Mouse (Mus musculus): ENCODE results near the gene Adat1.

The Adat1 gene

GRCm38 (mm10) chr8:111967246-111967870 lies 24.7 kb downstream of the Adat1 start:
- DNase-seq (ENCODE audit: low spot score), result no peak

GRCm38 (mm10) chr8:111964849-111965561 lies 27.1 kb downstream of the Adat1 start:
- no peak for DNase-seq (ENCODE audit: low spot score)

DNA sequence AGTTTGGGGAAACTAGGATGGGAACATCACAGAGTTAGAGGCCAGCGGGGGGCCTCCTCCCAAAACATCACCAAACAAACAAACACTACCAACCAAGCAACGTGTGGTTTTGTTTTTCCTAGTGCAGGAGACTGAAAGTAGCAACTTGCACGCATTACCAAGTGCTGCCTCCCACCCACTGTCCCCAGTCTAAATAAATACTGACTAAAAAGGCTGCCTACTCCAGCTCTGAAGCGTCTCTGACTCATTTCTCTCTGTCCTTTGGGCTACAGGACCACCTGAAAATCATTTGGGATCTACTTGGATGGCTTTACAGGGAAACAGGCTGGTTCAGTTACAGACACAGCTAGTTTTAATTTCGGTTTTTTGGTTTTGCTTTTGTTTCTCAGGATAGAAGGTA lies 27.8 kb downstream of the Adat1 start:
- no peak for DNase-seq (ENCODE audit: low spot score)

DNA sequence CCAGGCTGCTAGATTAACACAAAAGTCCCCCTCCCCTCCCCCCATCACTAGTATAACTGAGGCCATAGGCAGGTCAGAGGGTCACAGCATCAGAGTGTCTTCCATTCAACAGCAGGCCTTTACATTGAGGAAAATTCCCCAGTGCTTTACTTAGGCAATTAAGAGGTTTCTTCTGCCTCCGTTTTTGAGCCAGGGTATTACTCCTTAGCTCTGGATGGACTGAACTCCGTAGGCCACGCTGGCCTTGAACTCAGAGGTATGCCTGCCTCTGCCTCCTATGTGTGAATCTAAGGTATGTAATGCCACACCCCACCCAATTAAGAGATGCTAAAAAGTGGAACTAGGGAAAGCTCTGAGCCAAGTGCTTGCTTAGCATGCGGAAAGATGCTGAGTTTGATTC lies 28.6 kb downstream of the Adat1 start:
- no peak for DNase-seq (ENCODE audit: low spot score)

GRCm38 (mm10) chr8:111963091-111963490 lies 29.0 kb downstream of the Adat1 start:
- DNase-seq (ENCODE audit: low spot score), result no peak

DNA sequence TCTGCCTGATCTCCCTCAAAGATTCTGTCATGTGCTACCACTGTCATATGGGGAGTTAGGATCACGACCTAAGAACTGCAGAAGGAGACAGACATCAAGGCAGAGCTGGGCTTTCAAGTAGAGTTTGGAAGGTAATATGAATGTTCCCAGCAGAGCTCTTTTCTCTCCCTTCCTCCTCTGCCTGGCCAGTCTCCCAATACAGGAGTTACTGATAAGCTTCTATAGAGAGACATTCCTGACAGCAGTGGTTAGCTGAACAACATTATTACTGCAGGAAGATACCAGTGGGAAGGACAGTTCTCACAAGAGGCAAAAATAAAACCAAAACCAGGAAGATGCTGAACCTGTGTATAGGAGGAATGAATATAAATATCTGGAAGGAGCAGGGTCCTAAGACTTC lies 29.5 kb downstream of the Adat1 start:
- no peak for DNase-seq (ENCODE audit: low spot score)

- DNase-seq (ENCODE audit: low spot score), result no peak
Observed at GRCm38 (mm10) chr8:111961330-111961729, 30.8 kb downstream of the Adat1 start.

GRCm38 (mm10) chr8:111960591-111961321 lies 31.3 kb downstream of the Adat1 start:
- no peak for DNase-seq (ENCODE audit: low spot score)

GRCm38 (mm10) chr8:111957231-111957630 lies 34.9 kb downstream of the Adat1 start:
- DNase-seq (ENCODE audit: low spot score), result no peak

DNA sequence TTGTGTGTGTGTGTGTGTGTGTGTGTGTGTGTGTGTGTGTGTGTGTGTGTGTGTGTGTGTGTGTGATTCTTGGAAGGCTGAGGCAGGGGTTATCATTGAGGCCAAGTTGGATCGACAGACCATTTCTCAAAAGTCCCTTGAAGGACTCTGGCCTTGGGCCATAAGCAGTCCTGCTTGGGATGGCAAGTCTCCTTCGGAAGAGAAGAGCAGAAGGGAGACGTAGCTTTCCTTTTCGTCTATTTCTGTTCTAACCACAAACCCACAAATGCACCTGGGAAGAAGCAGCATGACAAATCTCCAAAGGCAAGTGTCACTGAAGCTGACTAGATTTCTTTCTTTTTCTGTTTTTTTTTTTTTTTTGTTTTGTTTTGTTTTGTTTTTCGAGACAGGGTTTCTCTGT lies 36.2 kb downstream of the Adat1 start:
- no peak for DNase-seq (ENCODE audit: low spot score)

DNA sequence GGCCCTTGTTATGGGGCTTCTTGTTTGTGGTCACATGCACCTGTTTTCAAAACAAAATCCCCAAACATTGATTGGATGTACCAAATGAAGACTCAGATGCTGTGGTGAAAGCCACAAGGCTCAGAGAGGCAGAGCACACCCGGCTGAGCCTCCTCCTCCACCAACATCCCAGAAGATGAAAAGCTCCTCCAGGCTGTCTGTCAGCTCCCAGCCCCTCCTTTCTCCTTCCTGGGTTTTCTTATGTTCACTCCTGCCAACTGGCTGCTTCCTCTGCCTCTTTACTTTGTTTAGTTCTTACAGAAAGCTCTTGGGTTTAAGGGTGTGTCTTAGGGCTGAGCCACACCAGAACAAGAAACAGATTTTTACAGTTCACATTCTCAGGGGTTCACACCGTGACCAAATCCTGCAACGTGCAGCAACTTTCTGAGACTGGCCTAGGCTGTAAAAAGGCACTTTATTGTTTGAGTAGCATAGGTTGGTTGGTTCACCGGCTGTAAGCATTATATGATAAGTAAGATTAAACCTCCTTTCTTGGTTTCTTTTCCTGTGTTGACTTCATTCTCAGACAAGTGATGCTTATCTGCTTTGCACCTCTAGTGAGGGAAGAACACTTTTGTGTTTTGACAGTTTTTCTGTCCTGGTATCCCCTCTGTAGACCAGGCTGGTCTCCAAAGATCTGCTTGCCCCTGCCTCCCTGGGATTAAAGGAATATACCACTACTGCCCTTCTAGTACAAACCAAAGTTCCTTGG lies 37.1 kb downstream of the Adat1 start:
- DNase-seq (ENCODE audit: low spot score), result no peak

DNA sequence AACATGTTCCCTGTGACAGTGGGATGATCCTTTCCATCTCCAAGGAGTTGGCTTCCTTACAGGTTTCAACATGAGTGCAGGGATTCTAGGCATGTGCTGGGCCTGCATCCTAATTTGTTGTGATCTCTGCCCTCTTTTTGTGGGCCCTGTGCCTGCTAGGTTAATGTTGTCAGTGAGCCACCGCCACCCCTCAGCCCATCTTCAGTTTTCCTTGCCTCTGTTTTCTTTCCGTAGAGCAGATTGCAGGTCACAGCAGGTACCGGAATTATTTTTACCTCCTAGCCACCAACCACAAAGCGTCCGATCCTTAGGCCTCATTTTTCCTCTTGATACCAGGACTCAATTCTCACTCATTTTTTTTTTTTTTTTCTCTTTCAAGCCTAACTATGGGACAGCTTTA lies 40.2 kb downstream of the Adat1 start:
- DNase-seq (ENCODE audit: low spot score), result no peak

DNA sequence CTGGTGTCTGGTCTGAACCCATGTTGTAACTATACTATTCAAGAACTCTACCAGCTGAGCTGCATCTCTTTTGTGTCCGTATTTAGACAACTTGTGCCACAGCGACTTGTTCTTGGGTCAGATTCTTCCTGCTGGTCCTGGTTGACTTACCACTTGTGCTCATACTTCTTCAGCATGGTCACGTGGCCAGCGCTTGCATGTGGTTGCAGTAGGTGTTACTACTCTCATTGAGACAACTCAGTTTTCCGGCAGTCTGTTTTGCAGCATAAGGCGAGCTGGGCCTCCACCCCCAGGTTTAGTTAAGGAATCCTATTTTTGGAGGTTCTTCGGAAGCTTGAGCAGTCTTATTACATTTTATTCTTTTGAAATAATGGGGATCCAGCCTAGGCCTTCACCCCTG lies 40.8 kb downstream of the Adat1 start:
- DNase-seq (ENCODE audit: low spot score), result peak; percentile 59

GRCm38 (mm10) chr8:111950846-111951245 lies 41.3 kb downstream of the Adat1 start:
- no peak for DNase-seq (ENCODE audit: low spot score)

DNA sequence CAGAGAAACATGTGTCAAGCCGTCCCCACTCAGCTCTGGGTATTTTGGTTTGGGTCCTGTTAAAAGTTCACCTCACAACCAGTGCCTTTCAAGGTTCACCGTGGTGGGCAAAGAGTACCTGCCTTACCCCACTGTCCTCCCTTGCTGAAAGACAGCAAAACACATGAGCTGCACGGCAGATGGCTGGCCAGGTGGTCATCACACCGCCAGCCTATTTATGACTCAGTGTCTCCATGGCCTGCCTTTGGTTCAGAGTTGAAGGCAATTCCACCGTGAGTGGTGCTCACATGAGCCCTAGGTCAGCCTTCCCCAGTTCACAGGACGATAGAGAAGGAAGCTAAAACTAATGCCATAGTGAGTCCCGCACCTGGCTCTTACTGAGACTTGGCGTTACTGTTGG lies 44.1 kb downstream of the Adat1 start:
- no peak for DNase-seq (ENCODE audit: low spot score)

GRCm38 (mm10) chr8:111947144-111947543 lies 45.0 kb downstream of the Adat1 start:
- DNase-seq (ENCODE audit: low spot score), result no peak

DNA sequence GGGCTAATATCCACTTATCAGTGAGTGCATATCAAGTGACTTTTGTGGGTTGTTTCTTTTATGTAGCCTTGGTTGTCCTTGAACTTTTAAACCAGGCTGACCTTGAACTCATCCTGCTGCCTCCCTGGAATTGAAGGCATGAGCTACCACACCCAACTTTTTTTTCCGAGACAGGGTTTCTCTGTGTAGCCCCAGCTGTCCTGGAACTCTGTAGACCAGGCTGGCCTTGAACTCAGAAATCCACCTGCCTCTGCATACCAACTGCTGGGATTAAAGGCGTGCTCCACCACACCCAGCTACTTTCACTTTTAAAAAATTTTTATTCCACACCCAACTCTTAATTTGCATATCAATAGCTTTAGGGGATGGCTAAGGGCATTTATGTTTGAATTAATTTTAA lies 48.6 kb downstream of the Adat1 start:
- no peak for DNase-seq (ENCODE audit: low spot score)

- peak; percentile 27 for DNase-seq (ENCODE audit: low spot score)
Observed at GRCm38 (mm10) chr8:111941101-111941454, 51.0 kb downstream of the Adat1 start.

DNA sequence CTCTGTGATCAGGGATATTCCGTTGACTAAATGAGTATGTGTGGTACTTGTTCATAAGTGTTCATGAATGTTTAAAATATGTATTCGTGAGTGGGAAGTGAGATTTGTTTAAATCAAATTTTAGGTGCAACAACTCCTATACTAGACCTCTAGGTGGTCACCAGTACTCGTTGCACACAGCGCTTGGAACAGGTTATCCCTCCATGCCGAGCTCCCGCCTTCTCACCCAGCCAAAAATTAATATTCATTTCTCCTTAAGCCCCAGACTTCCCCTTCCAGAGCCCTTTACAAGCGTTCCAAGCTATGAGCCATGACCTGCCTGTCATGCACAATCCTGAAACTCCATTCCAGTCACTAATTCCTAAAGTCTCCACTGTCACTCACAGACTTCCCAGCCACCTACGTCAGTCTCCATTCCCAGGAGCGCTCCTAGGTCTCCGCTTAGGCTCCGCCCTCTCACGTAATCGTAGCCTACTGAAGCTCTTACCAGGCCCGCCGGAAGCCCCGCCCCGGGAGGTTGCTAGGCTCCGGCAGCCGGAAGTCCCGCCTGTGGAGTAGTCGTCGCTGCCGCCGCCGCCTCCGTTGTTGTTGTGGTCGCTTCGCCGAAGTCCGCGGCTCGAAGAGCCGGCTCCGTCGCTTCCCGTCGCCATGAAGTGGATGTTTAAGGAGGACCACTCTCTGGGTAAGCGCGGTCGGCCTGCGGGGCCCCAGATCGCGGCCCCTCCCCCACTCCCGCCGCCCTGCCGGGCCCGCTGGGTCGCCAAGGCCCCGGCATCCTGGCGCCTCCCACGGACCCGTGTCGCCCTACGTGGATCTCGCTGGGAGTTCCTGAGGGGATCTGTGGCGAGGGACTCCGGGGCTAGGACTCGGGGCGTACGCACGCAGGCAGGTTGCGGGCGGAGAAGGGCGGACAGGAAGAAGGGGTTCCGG lies 51.7 kb downstream of the Adat1 start, which contains the start of gene Gabarapl2:
TSS of gene Gabarapl2 (plus strand) at position 533 of the 930 bp plus-strand sequence.
- DNase-seq (ENCODE audit: low spot score), result peak; percentile 98

- DNase-seq (ENCODE audit: low spot score), result peak; percentile 19
Observed at GRCm38 (mm10) chr8:111939516-111940142, 52.5 kb downstream of the Adat1 start.
